Mouse (Mus musculus) heart, postnatal 25 days (tissue): Measurements from ENCODE around the gene Rab6b. TPM values are rescaled to one million over a fixed set of nuclear protein-coding genes. Genes with fewer than 3 reads are reported as not detected.

Source experiments
- DNase-seq: peaks from one replicate; pipeline ENCODE4 v3.0.0; 2022; ENCODE audit warnings: low spot score
- intact Hi-C: fragments of 180-260 bp; cut with DNase I; formaldehyde crosslinking; loops from one replicate; pipeline ENCODE4 v1.15.1; 2025
- total RNA-seq, 2 experiments: library from RNA; stranded (reverse); gene quantifications; 2 replicates each; pipeline ENCODE4 v1.2.3; 2021

Gene Rab6b
- total RNA-seq, result 1 to 10 TPM; 2.1 to 3.0 TPM

- intact Hi-C loops, result no loop called here
- no peak for DNase-seq
These were observed at the start of gene Rab6b for GRCm38 (mm10) chr9:103111621-103112470. Rab6b (plus strand) TSS chr9:103111787.

GRCm38 (mm10) chr9:103063591-103063990 lies 48.0 kb upstream of the Rab6b start:
- no peak for DNase-seq
- intact Hi-C loops, result no loop called here

GRCm38 (mm10) chr9:103066845-103067244 lies 44.7 kb upstream of the Rab6b start:
- intact Hi-C loops, result no loop called here

GRCm38 (mm10) chr9:103067651-103068050 lies 43.9 kb upstream of the Rab6b start:
- DNase-seq, result no peak
- intact Hi-C loops, result no loop called here

More at GRCm38 (mm10) chr9:103066845-103067244, 44.7 kb upstream of the Rab6b start:
- no peak for DNase-seq

GRCm38 (mm10) chr9:103068769-103069168 lies 42.8 kb upstream of the Rab6b start:
- no peak for DNase-seq
- intact Hi-C loops, result no loop called here

GRCm38 (mm10) chr9:103071541-103072203 lies 39.9 kb upstream of the Rab6b start:
- DNase-seq, result no peak
- intact Hi-C loops, result no loop called here

GRCm38 (mm10) chr9:103072204-103072599 lies 39.4 kb upstream of the Rab6b start:
- intact Hi-C loops, result no loop called here
- no peak for DNase-seq

- intact Hi-C loops, result no loop called here
- no peak for DNase-seq
These were observed 38.6 kb upstream of the Rab6b start for GRCm38 (mm10) chr9:103072926-103073515.

GRCm38 (mm10) chr9:103076836-103077531 lies 34.6 kb upstream of the Rab6b start:
- peak; percentile 15 for DNase-seq
- intact Hi-C loops, result loop anchor here (5.0 kb wide), 1 partner anchor 160 kb away; no protein-coding TSS in a partner anchor

GRCm38 (mm10) chr9:103078194-103078691 lies 33.3 kb upstream of the Rab6b start:
- no peak for DNase-seq
- intact Hi-C loops, result loop anchor here (5.0 kb wide), 1 partner anchor 161 kb away; no protein-coding TSS in a partner anchor

GRCm38 (mm10) chr9:103080211-103080610 lies 31.4 kb upstream of the Rab6b start:
- intact Hi-C loops, result no loop called here

GRCm38 (mm10) chr9:103082246-103082975 lies 29.2 kb upstream of the Rab6b start:
- intact Hi-C loops, result no loop called here

More at GRCm38 (mm10) chr9:103080211-103080610, 31.4 kb upstream of the Rab6b start:
- DNase-seq, result no peak

GRCm38 (mm10) chr9:103083405-103083804 lies 28.2 kb upstream of the Rab6b start:
- intact Hi-C loops, result no loop called here
- DNase-seq, result no peak

More at GRCm38 (mm10) chr9:103082246-103082975, 29.2 kb upstream of the Rab6b start:
- DNase-seq, result no peak

- no peak for DNase-seq
These were observed 24.9 kb upstream of the Rab6b start for GRCm38 (mm10) chr9:103086736-103087135.

GRCm38 (mm10) chr9:103087301-103087700 lies 24.3 kb upstream of the Rab6b start:
- intact Hi-C loops, result loop anchor here (5.0 kb wide), 1 partner anchor 65 kb away; no protein-coding TSS in a partner anchor
- DNase-seq, result no peak

More at GRCm38 (mm10) chr9:103086736-103087135, 24.9 kb upstream of the Rab6b start:
- intact Hi-C loops, result loop anchor here (5.0 kb wide), 1 partner anchor 64 kb away; no protein-coding TSS in a partner anchor

GRCm38 (mm10) chr9:103088661-103089060 lies 22.9 kb upstream of the Rab6b start:
- intact Hi-C loops, result loop anchor here (5.0 kb wide), 1 partner anchor 66 kb away; no protein-coding TSS in a partner anchor
- DNase-seq, result no peak

GRCm38 (mm10) chr9:103090116-103090875 lies 21.3 kb upstream of the Rab6b start:
- no peak for DNase-seq
- intact Hi-C loops, result loop anchor here (5.0 kb wide), 1 partner anchor 78 kb away; no protein-coding TSS in a partner anchor
